Mouse (Mus musculus): ENCODE data around the gene Olfr1079.
"Not testable (repeated sequence)": the region's sequence is repeated elsewhere in the genome, so short reads cannot be mapped to it uniquely, and the experiment has no call there.

Gene Olfr1079

GRCm38 (mm10) chr2:86542380-86542779, at the start of gene Olfr1079:
Gene Olfr1079 (minus strand): TSS chr2:86542480.
- no peak for DNase-seq (ENCODE audit: low read depth, low spot score)

- DNase-seq (ENCODE audit: low read depth, low spot score), result not testable (repeated sequence)
Measured at GRCm38 (mm10) chr2:86558135-86558534, 15.9 kb upstream of the Olfr1079 start, which contains the start of gene Olfr1080. Gene Olfr1080 (minus strand): TSS chr2:86558235.

- no peak for DNase-seq (ENCODE audit: low read depth, low spot score)
Measured at GRCm38 (mm10) chr2:86530991-86531390, 11.3 kb downstream of the Olfr1079 start.

GRCm38 (mm10) chr2:86508161-86508560, 34.1 kb downstream of the Olfr1079 start, which contains the start of gene Olfr1076:
Gene Olfr1076 (plus strand): TSS chr2:86508461.
- no peak for DNase-seq (ENCODE audit: low read depth, low spot score)

- DNase-seq (ENCODE audit: low read depth, low spot score), result no peak
Measured at GRCm38 (mm10) chr2:86487286-86487685, 55.0 kb downstream of the Olfr1079 start, which contains the start of gene Olfr228. Gene Olfr228 (minus strand): TSS chr2:86487386.

Measured in c-Kit-negative CD71-positive TER-119-positive erythroid progenitor cells, embryonic 14.5 days (primary cell).